Mouse (Mus musculus) lung, embryonic 14.5 days (tissue): ENCODE data around the gene Cbln4. TPM values are rescaled to one million over a fixed set of nuclear protein-coding genes. Genes with fewer than 3 reads are reported as not detected.

Experiments used
- ATAC-seq: fragments of 200-750 bp; cut with Nextera tagmentation; 2 replicates; pipeline ENCODE4 v1.8.0; 2017; ENCODE audit warnings: mild to moderate bottlenecking, moderate TSS enrichment, moderate library complexity; ENCODE audit not compliant: insufficient read depth
- DNase-seq: peaks from one replicate; pipeline ENCODE4 v3.0.0-alpha.2; 2015
- H3K27ac ChIP-seq: fragments of 300-500 bp; sonication (generic); 2 replicates; pipeline ENCODE4 v1.5.1; 2014; ENCODE audit warnings: low read depth, mild to moderate bottlenecking, moderate library complexity
- H3K27me3 ChIP-seq: fragments of 300-500 bp; sonication (generic); 2 replicates; pipeline ENCODE4 v1.6.1; 2014; ENCODE audit warnings: low read length, control low read depth; ENCODE audit not compliant: insufficient read depth
- H3K36me3 ChIP-seq: fragments of 300-500 bp; sonication (generic); 2 replicates; pipeline ENCODE4 v1.6.1; 2014; ENCODE audit warnings: control low read depth; ENCODE audit not compliant: insufficient read depth
- H3K4me1 ChIP-seq: fragments of 300-500 bp; sonication (generic); 2 replicates; pipeline ENCODE4 v1.6.1; 2014; ENCODE audit warnings: antibody characterized with exemption, control low read depth; ENCODE audit not compliant: insufficient read depth
- H3K4me2 ChIP-seq: fragments of 300-500 bp; sonication (generic); 2 replicates; pipeline ENCODE4 v1.6.1; 2014; ENCODE audit warnings: mild to moderate bottlenecking
- H3K4me3 ChIP-seq: fragments of 300-500 bp; sonication (generic); 2 replicates; pipeline ENCODE4 v1.5.1; 2014; ENCODE audit warnings: low read depth, low read length
- H3K9ac ChIP-seq: fragments of 300-500 bp; sonication (generic); 2 replicates; pipeline ENCODE4 v1.6.1; 2014
- H3K9me3 ChIP-seq: fragments of 300-500 bp; sonication (generic); 2 replicates; pipeline ENCODE4 v1.6.1; 2016; ENCODE audit warnings: low read depth, low read length, control low read depth
- CTCF ChIP-seq: IDR thresholded peaks from 2 replicates; pipeline ENCODE4 v1.5.1; 2016; ENCODE audit warnings: antibody characterized with exemption, low read depth
- WGBS: fragments of 180-500 bp; shearing (Covaris S2); extraction: QIAGEN DNeasy Blood & Tissue Kit; methylation state at CpG from one replicate; pipeline ENCODE4 v1.1.7; 2014; 5-methylcytosine and 5-hydroxymethylcytosine counted together
- polyA plus RNA-seq: library from polyadenylated mRNA; unstranded; fragments of >200 nt; fragmentation: Nextera tagmentation; extraction: Ambion mirVana; gene quantifications from 2 replicates; pipeline ENCODE4 v1.2.1, GENCODE M21; 2014

Gene Cbln4
- polyA plus RNA-seq, 1 experiment from 2014 or later = not detected

DNA sequence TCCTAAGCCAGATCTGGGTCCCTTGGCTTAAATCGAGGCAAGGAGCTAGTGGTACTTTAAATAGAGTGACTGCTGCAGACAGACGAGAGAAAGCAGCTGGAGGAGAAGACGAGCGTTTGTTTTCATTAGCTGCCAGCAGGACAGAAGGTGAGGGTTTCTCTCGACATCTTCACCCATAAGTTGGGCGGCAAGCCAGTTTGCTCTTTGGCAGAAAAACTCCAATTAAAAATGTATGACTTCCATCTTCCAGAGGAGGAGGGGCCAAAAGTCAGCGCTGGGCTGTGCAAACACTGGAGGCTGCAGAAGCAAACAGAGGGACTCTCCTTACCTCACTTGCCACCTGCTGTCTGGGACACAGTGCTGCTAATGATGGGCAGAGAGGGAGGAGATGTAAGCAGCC, 37.3 kb downstream of the Cbln4 start:
- DNase-seq (peak; percentile 93), ATAC-seq (peak; percentile 97)
- no peaks in the 10 kb centered on the region for H3K27me3 ChIP-seq
- TF ChIP-seq CTCF = peak; percentile 36; the same call in 1 of the 2 replicates
- no peaks in the 10 kb centered on the region for H3K9me3 ChIP-seq
- no peak overlapping the region for H3K27ac ChIP-seq
- H3K4me3 ChIP-seq = no peak overlapping the region
- H3K36me3 ChIP-seq = no peaks in the 10 kb centered on the region
- no peak overlapping the region for H3K9ac ChIP-seq
- H3K4me1 ChIP-seq = peaks cover 9% of the 10 kb centered on the region
- H3K4me2 ChIP-seq = peak overlapping the region; percentile 30; the same call in 1 of the 2 replicates
- WGBS = 2% methylated on average over 7 of the region's 7 CpGs

DNA sequence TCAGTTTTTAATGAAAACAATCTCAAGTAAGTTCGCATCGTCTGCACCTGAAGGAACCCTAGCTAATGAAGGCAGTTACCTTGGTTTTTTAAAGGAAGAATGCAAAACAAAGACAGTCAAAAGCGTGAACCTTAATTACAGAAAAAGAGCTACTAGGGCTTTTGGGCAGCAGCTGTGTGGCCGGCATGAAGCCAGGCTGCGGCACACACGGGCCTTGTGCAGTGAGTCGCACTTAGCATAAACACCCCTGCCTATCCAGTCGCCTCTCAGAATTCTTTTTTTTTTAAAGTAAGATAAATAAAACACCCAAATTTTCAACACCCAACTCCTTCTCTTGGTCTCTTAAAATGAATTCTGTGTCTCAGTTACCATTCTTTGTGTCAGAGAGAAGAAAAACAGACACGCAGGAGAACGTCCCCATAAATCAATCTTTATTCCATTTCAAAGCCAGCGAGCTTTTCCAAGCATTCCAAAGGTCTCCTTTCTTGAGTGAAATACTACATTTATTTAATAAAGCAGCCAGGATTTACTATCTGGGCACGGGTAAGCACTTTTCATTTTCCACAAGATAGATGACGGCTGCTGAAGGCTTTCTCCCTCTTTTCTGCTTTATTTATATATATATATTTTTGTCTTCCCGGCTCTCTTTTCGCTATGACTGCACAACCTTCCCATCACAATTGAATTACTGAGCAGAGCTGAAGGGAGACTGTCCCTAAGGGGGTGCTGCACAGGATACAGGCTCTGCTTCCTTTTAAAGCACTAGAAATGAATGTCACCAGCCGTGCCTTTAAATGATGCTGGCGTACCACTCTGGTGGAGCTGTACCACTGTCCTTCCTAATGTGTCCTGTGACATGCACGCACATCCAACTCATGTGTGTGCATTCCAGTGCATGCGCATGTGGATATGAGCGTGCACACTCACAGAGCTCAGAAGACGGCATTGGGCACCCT, 39.0 kb downstream of the Cbln4 start:
- ATAC-seq (no peak), DNase-seq (peak; percentile 61)
- 42% methylated on average over 21 of the region's 21 CpGs for WGBS
- H3K27me3 ChIP-seq = no peaks in the 10 kb centered on the region
- TF ChIP-seq CTCF = no peak
- H3K36me3 ChIP-seq = no peaks in the 10 kb centered on the region
- no peaks in the 10 kb centered on the region for H3K9me3 ChIP-seq
- peaks cover 9% of the 10 kb centered on the region for H3K4me1 ChIP-seq
- H3K9ac ChIP-seq = no peak overlapping the region
- H3K27ac ChIP-seq = no peak overlapping the region
- no peak overlapping the region for H3K4me2 ChIP-seq
- H3K4me3 ChIP-seq = no peak overlapping the region

DNA sequence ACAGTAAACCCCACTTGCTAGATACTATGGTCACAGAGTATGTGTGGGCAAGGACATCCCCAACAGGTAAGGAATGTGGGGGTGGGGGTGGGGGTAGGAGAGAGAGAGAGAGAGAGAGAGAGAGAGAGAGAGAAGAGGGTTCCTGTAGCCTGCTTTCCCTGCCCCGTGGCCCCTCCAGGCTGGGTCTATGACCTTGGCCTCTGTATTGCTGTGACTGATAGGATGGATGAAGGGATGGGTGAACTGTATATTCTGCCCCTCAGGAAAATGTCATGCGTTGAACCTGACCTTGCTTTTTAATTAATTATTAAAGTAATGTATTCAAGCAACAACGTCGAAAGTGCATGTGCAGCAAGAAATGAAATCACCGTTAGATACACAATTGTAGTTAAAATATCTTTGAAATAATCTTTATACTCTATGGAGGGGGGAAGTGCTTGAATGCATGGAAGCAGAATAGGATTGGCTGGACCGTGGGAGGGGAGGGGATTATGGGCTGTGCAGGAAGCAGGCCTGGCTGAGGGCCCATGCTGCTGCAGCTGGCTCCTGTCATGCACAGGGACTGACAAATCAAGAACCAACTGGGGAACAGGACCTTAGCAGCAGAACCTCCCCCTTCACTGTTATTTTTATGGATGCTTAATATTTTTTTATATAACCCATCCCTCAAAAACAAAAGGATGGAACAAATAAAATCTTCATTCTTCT, 46.1 kb downstream of the Cbln4 start:
- TF ChIP-seq CTCF = no peak
- ATAC-seq = peak; percentile 97
- Histone ChIP-seq H3K36me3 (no peaks in the 10 kb centered on the region), H3K9me3 (no peaks in the 10 kb centered on the region), H3K27me3 (no peaks in the 10 kb centered on the region), H3K4me1 (peaks cover 22% of the 10 kb centered on the region; the same call in 1 of the 2 replicates), H3K4me3 (no peak overlapping the region), H3K9ac (no peak overlapping the region), H3K4me2 (no peak overlapping the region), H3K27ac (no peak overlapping the region)
- peak; percentile 93 for DNase-seq
- WGBS = 26% methylated on average over 6 of the region's 6 CpGs

DNA sequence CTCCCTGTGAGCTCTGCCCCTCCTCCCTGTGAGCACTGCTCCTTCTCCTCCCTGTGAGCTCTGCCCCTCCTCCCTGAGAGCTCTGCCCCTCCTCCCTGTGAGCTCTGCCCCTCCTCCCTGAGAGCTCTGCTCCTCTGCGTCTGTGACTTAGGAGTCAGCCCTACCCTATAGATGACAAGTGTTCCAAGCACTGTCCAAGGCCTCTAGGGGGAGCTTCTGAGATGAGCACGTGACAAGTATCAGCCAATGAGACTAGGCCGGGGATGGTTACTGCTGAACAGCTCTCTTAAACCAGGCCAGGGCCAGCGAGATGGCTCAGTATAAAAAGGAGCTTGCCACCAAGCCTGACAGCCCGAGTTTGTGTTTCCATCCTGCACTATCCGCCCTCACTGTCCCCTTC, 48.4 kb downstream of the Cbln4 start:
- WGBS = 58% methylated on average over 6 of the region's 6 CpGs
- Histone ChIP-seq H3K36me3 (no peaks in the 10 kb centered on the region), H3K4me1 (peaks cover 22% of the 10 kb centered on the region; the same call in 1 of the 2 replicates), H3K27me3 (no peaks in the 10 kb centered on the region), H3K9me3 (no peaks in the 10 kb centered on the region), H3K4me3 (no peak overlapping the region), H3K9ac (no peak overlapping the region), H3K27ac (no peak overlapping the region), H3K4me2 (no peak overlapping the region)
- no peak for ATAC-seq
- TF ChIP-seq CTCF = peak; percentile 46
- DNase-seq = peak; percentile 31

DNA sequence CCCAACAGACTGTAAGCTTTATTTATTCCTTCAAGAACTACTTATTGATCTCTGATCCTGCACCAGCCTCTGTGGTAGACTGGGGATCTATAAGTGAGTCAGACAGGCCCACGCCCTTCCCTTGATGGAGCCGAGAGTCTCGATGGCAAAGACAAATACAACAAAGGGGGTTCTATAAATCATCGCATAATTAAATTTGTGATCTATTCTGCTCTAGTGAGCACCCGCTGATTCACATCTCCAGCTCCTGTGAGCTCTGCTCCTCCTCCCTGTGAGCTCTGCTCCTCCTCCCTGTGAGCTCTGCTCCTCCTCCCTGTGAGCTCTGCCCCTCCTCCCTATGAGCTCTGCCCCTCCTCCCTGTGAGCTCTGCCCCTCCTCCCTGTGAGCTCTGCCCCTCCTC, 49.0 kb downstream of the Cbln4 start:
- no peak overlapping the region for H3K27ac ChIP-seq
- no peak overlapping the region for H3K4me2 ChIP-seq
- H3K4me3 ChIP-seq = no peak overlapping the region
- no peaks in the 10 kb centered on the region for H3K9me3 ChIP-seq
- H3K9ac ChIP-seq = no peak overlapping the region
- H3K4me1 ChIP-seq = peaks cover 22% of the 10 kb centered on the region; the same call in 1 of the 2 replicates
- WGBS = 85% methylated on average over 5 of the region's 5 CpGs
- H3K36me3 ChIP-seq = no peaks in the 10 kb centered on the region
- ATAC-seq (no peak), DNase-seq (no peak)
- no peak for TF ChIP-seq CTCF
- no peaks in the 10 kb centered on the region for H3K27me3 ChIP-seq

DNA sequence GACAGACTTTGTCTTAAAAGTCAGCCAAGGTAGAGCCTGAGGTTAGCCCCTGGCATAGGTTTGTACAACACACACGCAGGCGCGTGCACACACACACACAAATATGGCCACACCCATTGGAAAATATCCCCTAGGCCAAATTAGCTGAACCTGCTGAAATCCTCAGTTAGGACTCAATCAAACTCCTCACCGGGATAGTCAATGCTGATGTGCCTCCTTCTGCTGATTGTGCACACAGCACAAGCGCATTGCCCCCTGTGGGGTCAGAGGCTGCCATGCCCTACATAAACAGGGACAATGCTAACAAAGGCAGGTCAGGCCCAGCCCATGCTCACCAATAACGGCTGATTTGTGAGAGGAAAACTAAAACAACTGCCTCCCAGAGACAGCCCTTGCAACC, 56.6 kb downstream of the Cbln4 start:
- Histone ChIP-seq H3K4me2 (no peak overlapping the region), H3K27ac (no peak overlapping the region), H3K9me3 (no peaks in the 10 kb centered on the region), H3K27me3 (no peaks in the 10 kb centered on the region), H3K9ac (no peak overlapping the region), H3K4me3 (no peak overlapping the region), H3K36me3 (no peaks in the 10 kb centered on the region), H3K4me1 (no peaks in the 10 kb centered on the region)
- WGBS = 43% methylated on average over 6 of the region's 6 CpGs
- ATAC-seq = no peak
- DNase-seq = no peak
- TF ChIP-seq CTCF = no peak

Other genes with a start within 250 kb of the Cbln4 start
- not detected in 2 replicates for gene Mc3r, start 205.0 kb upstream of the Cbln4 start, polyA plus RNA-seq